Mouse (Mus musculus) ES-Bruce4 (cell line): Measurements from ENCODE around the gene Rhbdd1. TPM values are rescaled to one million over a fixed set of nuclear protein-coding genes. Genes with fewer than 3 reads are reported as not detected.

Experiments
- H3K27ac ChIP-seq: 2 replicates; pipeline ENCODE4 v1.5.1; 2012; ENCODE audit warnings: low read length, inconsistent platforms; ENCODE audit not compliant: insufficient read depth
- H3K27me3 ChIP-seq: 2 replicates; pipeline ENCODE4 v1.6.1; 2012; ENCODE audit warnings: mild to moderate bottlenecking, low read length, inconsistent platforms; ENCODE audit not compliant: control insufficient read depth, poor library complexity, insufficient read depth, severe bottlenecking
- H3K36me3 ChIP-seq: 2 replicates; pipeline ENCODE4 v1.6.1; 2012; ENCODE audit warnings: inconsistent platforms, mild to moderate bottlenecking, low read length, moderate library complexity; ENCODE audit not compliant: control insufficient read depth, poor library complexity, insufficient read depth, severe bottlenecking
- H3K4me1 ChIP-seq: one replicate; pipeline ENCODE4 v1.8.1; 2011; ENCODE audit warnings: low read length; ENCODE audit not compliant: control insufficient read depth, insufficient read depth
- H3K4me3 ChIP-seq: 2 replicates; pipeline ENCODE4 v1.5.1; 2011; ENCODE audit warnings: low read depth, mild to moderate bottlenecking, low read length
- H3K9ac ChIP-seq: 2 replicates; pipeline ENCODE4 v1.6.1; 2012; ENCODE audit warnings: low read depth, mild to moderate bottlenecking, inconsistent platforms; ENCODE audit not compliant: poor library complexity, severe bottlenecking
- H3K9me3 ChIP-seq: replicated peaks from 2 replicates; pipeline ENCODE4 v1.6.1; 2012; ENCODE audit warnings: mild to moderate bottlenecking, low read length, inconsistent platforms; ENCODE audit not compliant: control insufficient read depth, poor library complexity, insufficient read depth, severe bottlenecking
- CTCF ChIP-seq: IDR thresholded peaks from one replicate; pipeline ENCODE4 v1.8.1; 2011; ENCODE audit warnings: low read depth, low read length
- EP300 ChIP-seq: IDR thresholded peaks from 2 replicates; pipeline ENCODE4 v1.6.1; 2011; ENCODE audit warnings: low read depth, low read length; ENCODE audit not compliant: insufficient read depth
- POLR2A ChIP-seq: IDR thresholded peaks from one replicate; pipeline ENCODE4 v1.8.1; 2011; ENCODE audit warnings: low read length; ENCODE audit not compliant: insufficient read depth
- polyA plus RNA-seq: library from polyadenylated mRNA; stranded (reverse); fragments of >200 nt; gene quantifications from 2 replicates; pipeline ENCODE4 v1.2.4, GENCODE M21; 2011; ENCODE audit warnings: low read depth; ENCODE audit not compliant: missing spikeins, insufficient read depth, insufficient read length

Gene Rhbdd1
- polyA plus RNA-seq, 1 experiment: 21.4 TPM

GRCm38 (mm10) chr1:82294102-82294501, 22.1 kb upstream of the Rhbdd1 start:
- Histone ChIP-seq H3K4me3 (no peak overlapping the region), H3K27me3 (no peaks in the 10 kb centered on the region), H3K9ac (no peak overlapping the region), H3K27ac (no peak overlapping the region), H3K4me1 (no peaks in the 10 kb centered on the region), H3K9me3 (no peaks in the 10 kb centered on the region), H3K36me3 (no peaks in the 10 kb centered on the region)
- TF ChIP-seq EP300: no peak
- TF ChIP-seq CTCF: no peak
- TF ChIP-seq POLR2A: no peak

GRCm38 (mm10) chr1:82298586-82298985, 17.7 kb upstream of the Rhbdd1 start:
- Histone ChIP-seq H3K27ac (no peak overlapping the region), H3K27me3 (no peaks in the 10 kb centered on the region), H3K9me3 (no peaks in the 10 kb centered on the region), H3K36me3 (no peaks in the 10 kb centered on the region), H3K4me1 (no peaks in the 10 kb centered on the region), H3K4me3 (no peak overlapping the region), H3K9ac (no peak overlapping the region)
- TF ChIP-seq POLR2A: no peak
- no peak for TF ChIP-seq CTCF
- no peak for TF ChIP-seq EP300

- Histone ChIP-seq H3K4me1 (no peaks in the 10 kb centered on the region), H3K9ac (no peak overlapping the region), H3K27ac (no peak overlapping the region), H3K4me3 (no peak overlapping the region), H3K27me3 (no peaks in the 10 kb centered on the region; the same call in 1 of the 2 replicates), H3K9me3 (no peaks in the 10 kb centered on the region), H3K36me3 (no peaks in the 10 kb centered on the region)
- TF ChIP-seq POLR2A (no peak), EP300 (no peak), CTCF (no peak)
Measured at GRCm38 (mm10) chr1:82304483-82304882, 11.8 kb upstream of the Rhbdd1 start.

- Histone ChIP-seq H3K4me1 (no peaks in the 10 kb centered on the region), H3K36me3 (no peaks in the 10 kb centered on the region), H3K9me3 (no peaks in the 10 kb centered on the region), H3K4me3 (peak overlapping the region; percentile 97), H3K27me3 (no peaks in the 10 kb centered on the region), H3K9ac (peak overlapping the region; percentile 82), H3K27ac (no peak overlapping the region; the same call in 1 of the 2 replicates)
- TF ChIP-seq POLR2A: no peak
- no peak for TF ChIP-seq CTCF
- TF ChIP-seq EP300: no peak
Measured at GRCm38 (mm10) chr1:82316746-82317126, 484 bp downstream of the Rhbdd1 start.

GRCm38 (mm10) chr1:82320456-82320855, 4.2 kb downstream of the Rhbdd1 start:
- Histone ChIP-seq H3K36me3 (no peaks in the 10 kb centered on the region), H3K4me1 (no peaks in the 10 kb centered on the region), H3K9ac (no peak overlapping the region), H3K9me3 (no peaks in the 10 kb centered on the region), H3K27me3 (no peaks in the 10 kb centered on the region), H3K27ac (no peak overlapping the region), H3K4me3 (no peak overlapping the region)
- no peak for TF ChIP-seq EP300
- no peak for TF ChIP-seq POLR2A
- TF ChIP-seq CTCF: no peak

- no peak overlapping the region for H3K4me3 ChIP-seq
Measured at GRCm38 (mm10) chr1:82320864-82321263, 4.6 kb downstream of the Rhbdd1 start.

More at GRCm38 (mm10) chr1:82320864-82321263, 4.6 kb downstream of the Rhbdd1 start:
- no peak for TF ChIP-seq EP300
- TF ChIP-seq POLR2A: no peak
- no peak for TF ChIP-seq CTCF
- no peaks in the 10 kb centered on the region for H3K9me3 ChIP-seq
- no peaks in the 10 kb centered on the region for H3K27me3 ChIP-seq
- H3K36me3 ChIP-seq: no peaks in the 10 kb centered on the region
- no peak overlapping the region for H3K27ac ChIP-seq
- H3K4me1 ChIP-seq: no peaks in the 10 kb centered on the region
- H3K9ac ChIP-seq: no peak overlapping the region
